Mouse (Mus musculus): ENCODE measurements around the gene Cdc42bpa.

GRCm38 (mm10) chr1:179959721-179960542 lies at the start of gene Cdc42bpa:
- TF ChIP-seq POLR2A (IDR thresholded peaks at IDR 0.05; ENCODE audit: insufficient read depth, low read depth, low read length) = peak; percentile 65
- TF ChIP-seq CTCF (IDR thresholded peaks at IDR 0.05) = no peak
- no peak for TF ChIP-seq EP300 (IDR thresholded peaks at IDR 0.05; ENCODE audit: insufficient read depth, low read depth, low read length)

All from heart, adult 2 months (tissue).